Mouse (Mus musculus) mouse trophoblast stem cell (cell line): ENCODE measurements around the gene Dtl.
"Not testable (repeated sequence)": the region's sequence is repeated elsewhere in the genome, so short reads cannot be mapped to it uniquely, and the experiment has no call there.

Experiments
- in situ Hi-C, 2 experiments: fragments of 300-500 bp; cut with MseI, MboI; formaldehyde crosslinking; loops; 2 replicates in 1 of 2; 3 replicates in 1 of 2; pipeline ENCODE4 v1.15.1; 2025

The Dtl gene

DNA sequence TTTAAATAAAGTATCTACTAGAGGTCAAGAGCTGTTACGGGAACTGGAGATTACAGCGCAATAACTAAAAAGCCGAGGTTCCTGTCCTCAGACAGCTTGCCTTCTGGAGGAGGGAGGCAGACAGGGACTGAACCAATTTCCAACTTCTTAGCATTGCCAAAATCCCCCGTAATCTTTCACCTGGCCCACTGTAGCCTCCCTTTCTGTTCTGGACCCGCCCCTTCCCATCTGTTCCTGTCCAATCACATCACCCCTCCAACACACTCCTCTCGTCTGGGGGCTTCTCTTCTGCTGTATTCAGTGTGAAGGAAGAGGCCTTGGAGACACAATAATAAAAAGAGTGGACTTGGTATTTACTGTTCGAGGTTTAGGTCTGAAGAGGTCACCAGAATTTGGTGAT is 55.1 kb downstream of the Dtl start:
- in situ Hi-C loops = no loop called here

DNA sequence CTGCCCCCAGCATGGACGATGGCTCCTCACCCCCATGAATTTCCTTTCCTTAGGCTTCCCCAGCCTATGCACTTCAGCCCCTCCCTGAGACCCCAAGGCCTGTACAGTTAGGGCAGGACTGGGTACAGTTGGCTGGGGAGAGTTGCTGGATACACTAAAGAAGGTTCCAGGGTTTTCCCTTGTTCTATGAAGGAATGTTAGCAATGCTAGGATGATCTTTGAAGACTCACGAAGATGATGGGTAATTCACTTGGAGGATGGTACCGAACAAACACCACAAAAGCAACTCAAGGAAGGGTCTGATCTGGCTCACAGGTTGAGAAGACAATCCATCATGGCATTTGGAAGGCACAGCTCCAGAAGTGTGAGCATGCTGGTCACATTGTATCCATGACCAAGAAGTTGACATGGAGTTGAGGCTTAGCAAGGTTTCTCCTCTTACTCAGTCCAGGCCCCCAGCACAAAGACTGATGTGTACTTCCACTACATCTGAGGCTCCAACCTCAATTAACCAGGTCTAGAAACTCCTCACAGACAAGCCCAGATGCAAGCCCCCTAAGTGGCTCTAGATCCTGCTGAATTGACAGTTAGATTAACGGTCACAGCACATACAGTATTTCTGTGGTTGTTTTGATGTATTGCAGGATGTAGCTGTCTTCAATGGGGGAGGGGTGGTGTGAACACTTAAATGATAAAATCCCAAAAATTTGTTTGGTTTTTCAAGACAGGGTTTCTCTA is 55.8 kb downstream of the Dtl start:
- in situ Hi-C loops = no loop called here

DNA sequence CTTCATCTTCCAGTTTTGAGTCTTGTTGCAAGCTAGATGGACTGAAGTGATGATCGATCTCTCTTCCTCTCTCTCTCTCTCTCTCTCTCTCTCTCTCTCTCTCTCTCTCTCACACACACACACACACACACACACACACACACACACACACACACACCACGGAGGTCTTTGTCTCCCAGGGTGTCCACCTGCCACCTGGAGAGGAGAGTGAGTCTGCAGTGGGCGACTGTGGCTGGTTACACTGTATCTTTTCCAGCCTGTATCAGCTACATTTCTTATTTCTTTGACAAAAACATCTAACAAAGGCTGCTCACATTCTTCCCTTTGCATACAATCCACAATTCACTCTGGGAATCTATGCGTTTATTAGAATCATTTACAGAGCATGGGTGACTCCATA is 56.4 kb downstream of the Dtl start:
- in situ Hi-C loops = no loop called here

DNA sequence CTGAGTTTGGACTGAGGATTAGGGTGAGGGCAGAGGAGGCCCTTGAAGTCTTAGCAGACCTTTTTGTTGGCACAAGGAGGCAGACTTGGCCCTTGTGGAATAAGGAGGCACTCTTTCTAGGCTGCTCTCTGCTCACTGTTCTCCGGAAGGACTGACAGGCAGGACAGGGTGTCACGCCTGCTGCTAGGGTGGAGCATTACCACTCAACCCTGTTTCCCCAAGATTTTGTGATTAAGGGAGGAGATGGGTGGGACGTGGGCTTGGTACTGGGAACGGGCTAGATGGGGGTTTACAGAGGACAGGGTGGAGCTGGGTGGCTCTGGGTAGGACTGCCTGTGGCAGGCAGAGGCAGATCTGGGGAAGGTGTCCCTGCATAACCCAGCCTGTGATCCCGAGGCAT is 57.4 kb downstream of the Dtl start:
- in situ Hi-C loops = no loop called here

DNA sequence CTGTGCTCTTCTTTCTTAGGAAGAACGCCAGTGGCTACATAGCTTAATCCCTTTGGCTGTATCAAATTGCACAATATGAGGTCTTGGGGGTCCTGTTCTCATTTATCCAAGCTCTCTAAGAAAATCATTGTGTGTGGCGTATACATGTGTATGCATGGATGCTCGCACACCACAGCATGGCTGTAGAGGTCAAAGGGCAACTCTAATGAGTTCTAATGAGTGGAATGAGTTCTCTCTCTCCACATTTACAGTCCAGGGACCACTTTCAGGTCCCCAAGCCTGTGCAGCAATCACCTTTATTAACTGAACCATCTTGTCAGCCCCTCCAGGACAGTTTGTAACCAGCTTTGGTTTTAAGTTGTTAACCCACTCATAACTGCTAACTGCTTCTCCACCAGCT is 58.3 kb downstream of the Dtl start:
- in situ Hi-C loops = no loop called here

DNA sequence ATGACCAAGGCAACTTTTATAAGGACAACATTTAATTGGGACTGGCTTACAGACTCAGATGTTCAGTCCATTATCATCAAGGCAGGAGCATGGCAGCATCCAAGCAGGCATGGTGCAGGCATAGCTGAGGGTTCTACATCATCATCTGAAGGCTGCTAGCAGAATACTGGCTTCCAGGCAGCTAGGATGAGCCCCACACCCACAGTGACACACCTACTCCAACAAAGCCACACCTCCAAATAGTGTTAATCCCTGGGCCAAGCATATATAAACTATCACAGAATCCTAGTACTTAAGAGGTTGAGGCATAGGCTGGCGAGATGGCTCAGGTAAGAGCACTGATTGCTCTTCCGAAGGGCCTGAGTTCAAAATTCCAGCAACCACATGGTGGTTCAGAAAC is 59.0 kb downstream of the Dtl start:
- in situ Hi-C loops = not testable (repeated sequence)

DNA sequence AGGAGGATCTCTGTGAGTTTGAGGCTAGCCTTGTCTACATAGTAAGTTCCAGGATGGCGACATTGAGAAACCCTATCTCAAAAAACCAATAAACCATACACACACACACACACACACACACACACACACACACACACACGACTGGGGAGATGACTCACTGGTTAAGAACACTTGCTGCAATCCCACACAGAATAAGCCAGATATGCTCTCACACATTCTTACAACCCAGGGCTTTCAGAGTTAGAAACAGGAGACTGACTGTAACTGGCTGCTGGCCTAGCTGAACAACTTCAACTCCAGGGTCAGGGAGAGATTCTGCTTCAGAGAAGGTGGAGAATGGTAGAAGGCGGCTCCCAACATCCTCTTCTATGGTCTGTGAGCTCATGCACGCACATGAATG is 62.1 kb downstream of the Dtl start:
- in situ Hi-C loops = no loop called here

DNA sequence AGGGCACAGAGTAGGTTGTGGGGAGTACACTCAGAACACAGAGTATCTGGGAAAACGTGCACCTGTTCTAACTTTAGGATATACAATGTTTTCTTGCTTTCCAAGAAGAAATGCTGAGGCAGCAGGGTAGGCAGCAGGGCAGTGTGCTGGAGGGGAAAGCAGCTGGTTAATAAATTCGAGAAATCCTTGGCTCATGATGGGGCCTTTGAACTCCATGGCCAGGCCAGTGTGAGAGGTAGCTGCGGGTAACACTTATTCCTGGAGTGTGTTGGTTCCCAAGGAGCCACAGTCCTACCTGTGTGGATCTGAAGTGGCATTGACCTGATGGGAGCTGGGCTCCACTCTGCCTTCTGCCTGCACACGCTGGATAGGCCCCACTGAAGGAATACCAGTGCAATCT is 63.0 kb downstream of the Dtl start:
- in situ Hi-C loops = no loop called here

DNA sequence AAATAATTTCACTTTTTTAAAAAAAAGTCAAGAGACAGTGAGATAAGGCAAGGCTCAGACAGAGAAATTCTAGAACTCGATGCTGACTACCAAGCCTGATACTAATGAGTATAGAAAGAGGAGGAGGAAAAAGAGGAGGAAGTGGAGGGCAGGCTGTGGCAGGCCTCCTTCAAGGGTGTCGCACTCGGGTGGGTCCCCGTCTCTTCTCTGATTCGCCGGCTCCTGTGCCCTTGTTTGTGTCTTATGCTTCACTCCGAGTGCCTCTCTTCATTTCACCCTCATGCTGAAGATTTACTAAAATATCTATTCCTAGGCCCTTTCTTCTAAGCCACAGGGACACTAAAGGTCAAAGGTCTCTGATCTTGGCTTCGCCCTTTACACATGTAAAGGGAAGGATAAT is 63.8 kb downstream of the Dtl start:
- in situ Hi-C loops = no loop called here

DNA sequence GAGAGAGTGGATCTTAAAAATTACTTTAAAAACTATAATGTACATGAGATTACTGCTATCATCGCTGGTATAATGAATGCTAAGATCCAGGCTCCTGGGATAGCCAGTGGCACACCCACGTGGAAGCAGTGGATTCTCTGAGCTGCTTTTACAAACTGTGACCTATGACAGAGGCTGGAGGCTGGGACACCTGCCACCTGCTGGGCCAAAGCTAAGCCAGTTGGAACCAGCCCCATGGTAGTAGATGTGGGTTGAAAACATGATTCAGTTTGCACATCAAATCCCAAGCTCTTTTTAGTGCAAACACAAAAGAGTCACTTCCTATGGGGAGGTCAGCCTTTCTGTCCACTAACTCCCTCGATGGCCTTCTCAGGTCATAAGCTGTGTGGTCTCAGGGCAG is 65.5 kb downstream of the Dtl start:
- in situ Hi-C loops = no loop called here

DNA sequence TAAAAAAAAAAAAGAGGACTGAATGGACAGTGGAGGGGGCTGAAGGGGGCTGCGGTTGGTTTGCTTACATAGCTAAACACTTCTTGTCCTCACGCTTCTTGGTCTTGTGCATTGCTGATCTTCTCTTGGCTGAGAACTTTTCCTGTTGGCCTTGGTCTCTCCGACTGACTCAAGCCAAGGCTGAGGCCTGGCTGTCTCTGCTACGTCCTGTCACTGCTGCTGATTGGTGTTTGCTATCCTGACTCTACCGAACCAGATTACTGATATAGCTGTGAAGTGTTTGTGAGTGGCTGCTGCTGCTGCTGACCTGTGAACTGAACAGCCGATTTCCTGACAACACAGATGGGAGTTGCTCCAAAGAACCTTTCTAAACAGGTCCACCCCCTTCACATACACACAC is 66.2 kb downstream of the Dtl start:
- in situ Hi-C loops = no loop called here

DNA sequence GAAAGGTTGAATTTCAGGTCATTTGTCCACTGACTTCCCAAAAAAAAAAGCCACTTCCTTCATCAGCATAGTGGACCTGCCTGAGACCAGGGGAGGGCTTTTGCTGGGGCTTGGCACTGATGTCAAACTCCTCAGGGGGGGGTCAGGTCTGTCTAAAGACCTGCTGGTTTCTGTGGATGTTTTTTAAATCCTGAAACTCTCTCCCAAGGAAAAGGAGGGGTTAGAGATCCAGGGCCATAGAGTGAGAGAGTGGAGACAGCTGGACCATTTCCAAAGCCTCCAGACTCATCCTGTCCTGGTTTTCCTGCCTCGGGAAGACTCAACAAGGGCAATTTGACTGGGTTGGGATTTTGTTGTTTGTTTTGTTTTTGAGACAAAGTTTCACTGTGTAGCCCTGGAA is 68.6 kb downstream of the Dtl start:
- in situ Hi-C loops = no loop called here

DNA sequence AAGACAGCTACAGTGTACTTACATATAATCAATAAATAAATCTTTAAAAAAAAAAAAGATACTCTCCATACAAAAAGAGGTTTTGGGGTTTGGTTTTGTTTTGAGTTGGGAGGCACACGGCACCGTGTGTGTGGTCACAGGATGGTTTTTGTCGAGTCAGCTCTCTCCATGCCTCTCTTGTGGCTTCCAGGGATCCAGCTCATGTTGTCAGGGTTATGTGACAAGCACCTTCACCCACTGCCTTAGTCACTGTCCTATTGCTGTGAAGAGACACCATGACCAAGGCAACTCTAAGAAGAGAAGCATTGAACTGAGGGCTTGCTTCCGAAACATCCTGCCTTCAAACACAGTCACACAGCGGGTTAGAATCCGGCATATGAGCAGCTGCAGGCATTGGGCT is 75.7 kb downstream of the Dtl start:
- in situ Hi-C loops = no loop called here

DNA sequence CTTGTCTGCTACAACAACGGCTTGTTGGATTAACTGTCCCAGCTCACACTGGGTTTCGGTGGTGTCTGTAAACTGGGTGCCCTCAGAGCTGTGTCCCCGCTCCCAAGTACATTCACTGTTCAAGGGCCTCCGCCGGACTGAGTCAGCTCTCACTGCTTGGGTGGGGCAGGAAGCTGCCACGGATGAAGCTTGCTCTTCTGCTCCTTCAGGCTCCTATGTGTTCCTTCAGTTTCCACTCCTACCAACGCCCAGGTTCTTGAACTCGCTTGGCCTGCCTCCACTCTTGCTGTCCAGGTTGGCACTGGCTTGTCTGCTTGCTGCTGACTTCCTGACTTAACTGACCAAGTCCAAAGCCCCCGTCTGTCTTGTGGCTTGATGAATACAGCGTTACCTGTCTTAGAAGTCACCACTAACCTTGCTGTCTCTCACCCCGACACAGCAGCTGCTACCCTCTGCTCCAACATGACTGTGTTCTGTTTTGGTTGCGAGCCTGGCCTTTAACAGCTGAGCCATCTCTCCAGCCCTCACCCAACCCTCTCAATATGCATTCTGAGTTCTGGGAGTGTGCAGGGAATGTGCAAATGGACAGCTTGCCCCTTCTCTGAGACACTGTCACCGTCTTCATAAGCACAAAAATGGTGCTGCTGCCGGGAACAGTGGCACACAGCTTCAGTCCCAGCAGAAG is 76.9 kb downstream of the Dtl start:
- in situ Hi-C loops = no loop called here

DNA sequence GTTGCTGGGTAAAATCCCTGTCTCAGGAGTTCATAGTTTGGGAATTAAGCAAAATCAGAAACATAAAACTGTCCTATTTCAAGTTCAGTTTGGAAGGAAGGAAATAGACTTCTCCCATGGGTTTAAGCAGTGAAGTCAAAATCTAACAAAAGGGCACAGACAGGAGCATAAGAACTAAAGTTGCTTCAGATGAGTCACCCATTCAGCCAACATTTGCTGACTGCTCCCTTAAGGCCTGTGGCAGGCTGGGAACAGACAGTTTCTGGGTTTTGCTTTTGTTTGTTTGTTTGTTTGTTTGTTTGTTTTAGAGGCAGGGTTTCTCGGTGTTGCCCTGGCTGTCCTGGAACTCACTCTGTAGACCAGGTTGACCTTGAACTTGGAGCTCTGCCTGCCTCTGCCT is 78.7 kb downstream of the Dtl start:
- in situ Hi-C loops = no loop called here

DNA sequence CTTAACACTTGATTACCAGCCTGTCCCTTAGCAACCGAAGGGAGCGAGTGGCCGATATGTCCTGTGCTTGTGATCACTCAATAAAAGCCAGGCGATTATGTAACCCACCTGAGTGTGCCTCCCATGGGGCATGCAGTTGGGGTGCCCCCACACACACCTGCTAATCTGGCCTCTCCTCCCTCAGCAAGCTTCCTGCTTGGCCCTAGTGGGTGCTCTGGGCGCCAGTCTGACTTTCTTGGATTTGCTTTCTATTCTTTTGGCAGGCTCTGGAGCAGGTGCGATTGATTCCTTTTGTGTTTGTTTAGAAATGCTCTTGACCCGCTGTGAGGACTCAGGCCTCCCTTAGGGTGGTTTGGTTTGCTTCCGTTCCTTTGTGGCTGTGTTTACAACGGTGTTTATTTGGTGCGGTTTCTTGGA is 80.3 kb downstream of the Dtl start:
- in situ Hi-C loops = no loop called here

DNA sequence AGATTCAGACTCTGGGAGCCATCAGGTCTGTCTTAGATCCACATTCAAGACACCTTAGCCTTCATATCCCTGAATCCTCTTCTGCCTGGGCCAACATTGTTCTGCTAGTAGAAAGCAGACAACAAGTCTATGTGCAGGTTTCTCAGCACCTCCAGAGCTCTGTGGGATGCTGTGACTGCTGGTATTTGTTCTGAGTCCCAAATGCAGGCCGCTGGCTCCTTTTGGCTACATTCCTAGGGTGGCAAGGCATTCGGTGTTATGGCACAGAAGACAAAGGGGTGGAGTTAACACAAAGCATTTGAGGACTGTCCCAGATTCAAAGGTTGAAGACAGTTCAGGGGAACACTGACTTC is 81.1 kb downstream of the Dtl start:
- in situ Hi-C loops = no loop called here

DNA sequence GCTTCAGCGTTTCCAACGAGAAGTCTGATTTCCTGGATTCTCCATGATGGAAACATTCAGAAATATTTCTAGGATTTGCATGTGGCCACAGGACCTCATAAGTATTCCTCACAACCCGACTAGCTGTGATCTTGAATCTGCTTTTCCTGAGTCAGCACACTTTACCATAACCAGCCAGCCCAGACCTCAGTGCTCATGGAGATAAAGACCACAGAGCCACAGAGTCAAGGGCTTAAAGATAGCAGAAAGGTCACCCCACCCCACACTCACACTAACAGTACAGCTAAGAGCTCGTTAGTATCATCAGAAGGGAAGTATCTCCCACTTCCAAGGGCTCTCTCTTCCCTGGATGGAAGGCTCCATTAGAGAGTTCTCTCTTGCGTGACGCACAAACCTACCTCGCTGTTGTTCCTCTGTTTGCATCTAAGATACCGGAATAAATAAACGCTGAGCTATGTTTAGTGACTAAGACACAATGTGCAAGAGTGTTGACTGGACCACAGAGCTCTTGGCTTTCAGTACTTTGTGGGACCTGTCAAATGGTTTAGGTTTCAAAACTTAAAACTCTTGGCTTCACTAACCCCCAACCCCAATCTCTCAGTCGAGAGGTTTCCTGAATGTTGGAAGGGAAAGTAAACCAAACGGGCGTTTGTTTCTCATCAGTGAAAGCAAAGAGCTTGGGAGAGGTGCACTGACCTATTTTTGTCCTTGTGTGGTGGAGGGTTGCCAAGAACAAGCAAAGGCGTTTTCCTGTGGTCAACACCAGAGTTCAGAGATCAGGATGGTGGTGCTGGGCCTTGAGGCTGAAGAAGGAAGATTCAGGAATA is 81.7 kb downstream of the Dtl start:
- in situ Hi-C loops = no loop called here

DNA sequence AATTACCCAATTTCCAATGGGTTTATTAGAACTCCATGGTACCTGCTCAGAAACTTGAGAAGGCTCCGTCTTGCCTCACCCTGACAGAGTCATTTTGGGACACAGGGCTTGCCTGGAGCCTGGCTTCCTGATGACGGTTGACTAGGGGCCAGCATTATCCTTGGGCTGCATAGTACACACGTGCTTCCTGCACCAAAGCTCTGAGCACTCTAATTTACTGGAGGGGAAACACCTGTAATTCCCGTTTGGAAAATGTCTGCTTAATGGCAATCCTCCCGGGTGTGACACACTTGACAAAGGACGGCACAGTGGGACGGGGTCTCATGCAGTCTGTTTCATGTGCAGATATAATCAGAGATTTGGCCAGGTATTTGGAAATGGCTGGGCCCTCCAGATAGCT is 84.9 kb downstream of the Dtl start:
- in situ Hi-C loops = no loop called here
